2 mouse cellular contexts compared by ENCODE assay signal in genomic region chr6:94759649-94760048, GRCm38 (mm10).
TF ChIP-seq lines count a peak whose summit lies in the region.

No protein-coding gene starts in this region.

TF ChIP-seq in CH12.LX, 34 proteins besides CTCF, POLR2A, EP300 and RAD21 (continued from another document):
- TF ChIP-seq JUN (IDR thresholded peaks at IDR 0.05; ENCODE audit: insufficient read depth, low read depth, low read length) (no peak), JUND (conservative IDR thresholded peaks at IDR 0.05; ENCODE audit: low read depth, low read length) (no peak)

TF ChIP-seq in ES-E14, 5 proteins besides CTCF, POLR2A, EP300 and RAD21 (continued from another document):
- peak; percentile 95 for TF ChIP-seq MAFK (IDR thresholded peaks at IDR 0.05; ENCODE audit: insufficient read depth, low read depth, low read length)
